Mouse (Mus musculus): ENCODE results near the gene Slc25a10.

- no peak for TF ChIP-seq POLR2A (IDR thresholded peaks at IDR 0.05; ENCODE audit: borderline replicate concordance, extremely low read depth, low read depth, low read length)
- TF ChIP-seq CTCF (IDR thresholded peaks at IDR 0.05; ENCODE audit: insufficient read depth, low read length) = no peak
Measured at GRCm38 (mm10) chr11:120505661-120506060, 14.0 kb downstream of the Slc25a10 start.

Data from lung, adult 2 months (tissue).